Mouse (Mus musculus): ENCODE measurements around the gene Cd37. TPM values are rescaled to one million over a fixed set of nuclear protein-coding genes. Genes with fewer than 3 reads are reported as not detected.

The Cd37 gene
- 2.1 and 2.2 TPM in 2 replicates for polyA plus RNA-seq (2014; fragmentation: Nextera tagmentation; extraction: Ambion mirVana)

GRCm38 (mm10) chr7:45238723-45239496, at the start of gene Cd37:
Gene Cd37, minus strand, starts transcription at chr7:45239115.
- H3K27ac ChIP-seq (ENCODE audit: low read depth, low read length): no peak within 1 kb of the TSS
- no peaks in the 10 kb centered on the region for H3K9me3 ChIP-seq (replicated peaks; ENCODE audit: control insufficient read depth, low read length)
- no peak for ATAC-seq (replicated peaks; ENCODE audit: insufficient number of reproducible peaks, low FRiP score, low TSS enrichment)
- 24% methylated on average over 20 of the region's 20 CpGs for WGBS (ENCODE audit: insufficient replicate concordance)
- H3K4me1 ChIP-seq (ENCODE audit: control insufficient read depth, insufficient read depth, low read length): peaks cover 28% of the 10 kb centered on the region
- H3K36me3 ChIP-seq (ENCODE audit: control insufficient read depth, insufficient read depth, low read length): no peaks in the 10 kb centered on the region
- no peak within 1 kb of the TSS for H3K4me3 ChIP-seq (ENCODE audit: low read depth, low read length)
- H3K9ac ChIP-seq (ENCODE audit: low read depth, low read length): no peak within 1 kb of the TSS
- peaks cover 19% of the 10 kb centered on the region for H3K27me3 ChIP-seq (ENCODE audit: control insufficient read depth, insufficient read depth, low read length)
- H3K4me2 ChIP-seq: peak within 1 kb of the TSS; percentile 15

GRCm38 (mm10) chr7:45286486-45286885, 47.6 kb upstream of the Cd37 start:
- Histone ChIP-seq H3K36me3 (ENCODE audit: control insufficient read depth, insufficient read depth, low read length) (no peaks in the 10 kb centered on the region), H3K9me3 (replicated peaks; ENCODE audit: control insufficient read depth, low read length) (no peaks in the 10 kb centered on the region; the same call in 1 of the 2 replicates), H3K9ac (ENCODE audit: low read depth, low read length) (no peak overlapping the region), H3K4me1 (ENCODE audit: control insufficient read depth, insufficient read depth, low read length) (no peaks in the 10 kb centered on the region), H3K27me3 (ENCODE audit: control insufficient read depth, insufficient read depth, low read length) (peaks cover 3% of the 10 kb centered on the region; the same call in 1 of the 2 replicates), H3K4me2 (no peak overlapping the region), H3K4me3 (ENCODE audit: low read depth, low read length) (no peak overlapping the region), H3K27ac (ENCODE audit: low read depth, low read length) (no peak overlapping the region)
- ATAC-seq (replicated peaks; ENCODE audit: insufficient number of reproducible peaks, low FRiP score, low TSS enrichment): no peak
- 77% methylated on average over 13 of the region's 13 CpGs for WGBS (ENCODE audit: insufficient replicate concordance)

DNA sequence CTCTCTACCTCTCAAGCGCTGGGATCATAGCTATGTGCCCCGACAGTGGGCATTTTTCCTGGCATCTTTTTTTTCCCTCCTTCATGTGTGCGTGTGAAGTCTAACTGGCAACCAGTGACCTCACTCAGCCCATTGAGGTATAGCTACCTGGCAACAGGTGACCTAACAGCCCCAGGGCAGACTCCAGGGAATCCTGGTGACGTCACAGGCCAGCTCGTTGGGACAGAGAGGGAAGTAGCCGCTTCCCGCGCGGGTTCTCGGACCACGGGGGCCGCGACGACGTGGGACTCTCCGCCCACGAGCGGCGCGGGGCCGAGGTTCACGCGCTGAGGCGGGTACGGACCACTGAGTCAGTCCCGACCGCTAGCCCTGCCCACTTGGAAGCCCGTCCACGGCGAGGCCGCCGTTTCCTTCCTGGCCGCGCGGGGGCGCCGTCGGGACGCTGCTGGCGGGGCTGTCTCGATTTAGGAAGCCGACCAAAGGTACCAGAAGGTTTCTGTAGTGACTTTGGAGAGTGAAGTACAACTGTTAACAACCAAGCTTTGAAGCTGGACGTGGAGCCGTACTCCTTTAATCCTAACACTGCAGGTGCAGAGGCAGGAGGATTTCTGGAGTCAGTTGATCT, 38.3 kb upstream of the Cd37 start, which contains the start of gene Slc6a21:
Gene Slc6a21, plus strand, starts transcription at position 378 of the 625 bp plus-strand sequence.
- no peaks in the 10 kb centered on the region for H3K9me3 ChIP-seq (replicated peaks; ENCODE audit: control insufficient read depth, low read length)
- WGBS (ENCODE audit: insufficient replicate concordance): 6% methylated on average over 44 of the region's 44 CpGs
- H3K27me3 ChIP-seq (ENCODE audit: control insufficient read depth, insufficient read depth, low read length): peaks cover 6% of the 10 kb centered on the region; the same call in 1 of the 2 replicates
- H3K4me3 ChIP-seq (ENCODE audit: low read depth, low read length): peak within 1 kb of the TSS; percentile 44
- H3K36me3 ChIP-seq (ENCODE audit: control insufficient read depth, insufficient read depth, low read length): no peaks in the 10 kb centered on the region
- no peak within 1 kb of the TSS for H3K27ac ChIP-seq (ENCODE audit: low read depth, low read length)
- H3K4me1 ChIP-seq (ENCODE audit: control insufficient read depth, insufficient read depth, low read length): no peaks in the 10 kb centered on the region
- ATAC-seq (replicated peaks; ENCODE audit: insufficient number of reproducible peaks, low FRiP score, low TSS enrichment): no peak
- peak within 1 kb of the TSS; percentile 68 for H3K9ac ChIP-seq (ENCODE audit: low read depth, low read length)
- peak within 1 kb of the TSS; percentile 78 for H3K4me2 ChIP-seq

DNA sequence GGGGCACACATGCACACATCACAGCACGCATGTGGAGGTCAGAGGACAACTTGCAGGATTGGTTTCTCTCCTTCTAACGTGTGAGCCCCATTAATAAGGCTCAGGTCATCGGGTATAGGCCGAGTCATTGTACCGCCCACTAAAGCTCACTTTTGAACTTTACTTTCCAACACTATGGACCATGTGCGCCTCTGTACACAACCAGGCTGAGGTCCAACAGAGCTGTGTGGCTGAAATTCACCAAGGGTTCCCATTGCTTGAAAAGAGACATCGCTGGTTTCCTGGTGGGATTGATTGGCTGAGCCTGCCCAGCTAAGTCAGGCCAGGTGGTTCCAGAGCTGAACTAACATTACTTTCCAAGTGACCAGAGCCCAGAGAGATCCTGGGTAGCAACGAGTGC, 34.8 kb upstream of the Cd37 start:
- Histone ChIP-seq H3K36me3 (ENCODE audit: control insufficient read depth, insufficient read depth, low read length) (no peaks in the 10 kb centered on the region), H3K27me3 (ENCODE audit: control insufficient read depth, insufficient read depth, low read length) (peaks cover 6% of the 10 kb centered on the region; the same call in 1 of the 2 replicates), H3K4me1 (ENCODE audit: control insufficient read depth, insufficient read depth, low read length) (no peaks in the 10 kb centered on the region; the same call in 1 of the 2 replicates), H3K9me3 (replicated peaks; ENCODE audit: control insufficient read depth, low read length) (no peaks in the 10 kb centered on the region), H3K27ac (ENCODE audit: low read depth, low read length) (no peak overlapping the region), H3K9ac (ENCODE audit: low read depth, low read length) (no peak overlapping the region), H3K4me3 (ENCODE audit: low read depth, low read length) (no peak overlapping the region), H3K4me2 (no peak overlapping the region)
- WGBS (ENCODE audit: insufficient replicate concordance): 81% methylated on average over 8 of the region's 8 CpGs
- ATAC-seq (replicated peaks; ENCODE audit: insufficient number of reproducible peaks, low FRiP score, low TSS enrichment): no peak

DNA sequence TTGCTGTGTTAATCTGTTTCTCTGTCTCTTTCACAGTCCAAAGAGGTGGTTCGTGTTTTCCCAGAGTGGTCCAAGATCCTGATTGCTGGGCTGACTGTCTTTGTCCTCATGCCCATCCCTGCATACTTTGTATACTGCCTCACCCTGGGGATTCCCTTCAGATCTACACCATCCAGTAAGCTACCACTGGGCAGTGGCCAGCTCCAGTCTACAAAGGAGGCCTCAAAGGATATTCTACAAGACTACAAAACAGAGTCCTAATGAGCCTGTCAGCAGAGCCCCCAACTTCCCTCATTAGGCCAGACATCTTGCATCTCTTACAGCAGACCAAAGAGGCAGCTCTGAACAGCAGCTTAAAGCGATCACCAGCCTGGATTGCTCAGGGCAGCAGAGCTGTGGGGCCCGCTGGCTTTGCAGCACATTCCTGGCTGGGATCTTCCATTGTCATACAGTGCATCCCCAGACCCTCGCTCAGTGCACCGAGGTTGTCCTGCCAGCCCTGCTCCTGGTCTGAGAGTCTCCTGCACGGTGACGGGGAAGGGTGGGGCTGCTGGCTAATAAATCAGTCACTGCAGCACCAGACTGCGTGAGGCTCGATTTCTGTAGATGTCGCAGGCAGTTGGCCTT, 34.0 kb upstream of the Cd37 start:
- H3K4me2 ChIP-seq: no peak overlapping the region
- H3K4me3 ChIP-seq (ENCODE audit: low read depth, low read length): no peak overlapping the region
- peaks cover 11% of the 10 kb centered on the region for H3K27me3 ChIP-seq (ENCODE audit: control insufficient read depth, insufficient read depth, low read length)
- ATAC-seq (replicated peaks; ENCODE audit: insufficient number of reproducible peaks, low FRiP score, low TSS enrichment): no peak
- H3K27ac ChIP-seq (ENCODE audit: low read depth, low read length): no peak overlapping the region
- 79% methylated on average over 10 of the region's 10 CpGs for WGBS (ENCODE audit: insufficient replicate concordance)
- H3K9me3 ChIP-seq (replicated peaks; ENCODE audit: control insufficient read depth, low read length): no peaks in the 10 kb centered on the region
- H3K9ac ChIP-seq (ENCODE audit: low read depth, low read length): no peak overlapping the region
- H3K36me3 ChIP-seq (ENCODE audit: control insufficient read depth, insufficient read depth, low read length): no peaks in the 10 kb centered on the region
- no peaks in the 10 kb centered on the region; the same call in 1 of the 2 replicates for H3K4me1 ChIP-seq (ENCODE audit: control insufficient read depth, insufficient read depth, low read length)

DNA sequence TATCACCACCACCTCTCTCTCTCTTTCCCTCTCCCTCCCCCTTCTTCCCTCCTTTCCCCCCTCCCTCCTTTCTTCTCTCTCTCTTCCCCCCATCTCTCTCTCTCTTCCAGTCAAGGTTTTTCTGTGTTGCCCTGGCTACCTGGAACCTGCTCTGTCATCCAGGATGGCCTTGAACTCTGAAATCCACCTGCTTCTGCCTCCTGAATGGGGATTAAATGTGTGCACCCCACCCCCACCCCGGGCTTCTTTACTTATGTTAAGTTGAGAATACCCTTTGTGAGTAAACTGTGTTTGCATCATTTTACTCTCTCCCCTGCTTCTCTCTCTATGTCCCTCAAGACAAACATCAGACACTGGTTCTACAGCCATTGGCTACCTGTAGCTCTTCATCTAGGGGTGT, 26.6 kb upstream of the Cd37 start:
- ATAC-seq (replicated peaks; ENCODE audit: insufficient number of reproducible peaks, low FRiP score, low TSS enrichment): no peak
- no peaks in the 10 kb centered on the region for H3K9me3 ChIP-seq (replicated peaks; ENCODE audit: control insufficient read depth, low read length)
- no peaks in the 10 kb centered on the region for H3K36me3 ChIP-seq (ENCODE audit: control insufficient read depth, insufficient read depth, low read length)
- H3K4me1 ChIP-seq (ENCODE audit: control insufficient read depth, insufficient read depth, low read length): peaks cover 16% of the 10 kb centered on the region; the same call in 1 of the 2 replicates
- H3K4me2 ChIP-seq: no peak overlapping the region
- H3K27me3 ChIP-seq (ENCODE audit: control insufficient read depth, insufficient read depth, low read length): peaks cover 11% of the 10 kb centered on the region; the same call in 1 of the 2 replicates
- whole genome bisulfite sequencing (ENCODE audit: insufficient replicate concordance): 71% methylated on average over 1 of the region's 1 CpGs
- no peak overlapping the region for H3K27ac ChIP-seq (ENCODE audit: low read depth, low read length)
- H3K9ac ChIP-seq (ENCODE audit: low read depth, low read length): no peak overlapping the region
- H3K4me3 ChIP-seq (ENCODE audit: low read depth, low read length): no peak overlapping the region

DNA sequence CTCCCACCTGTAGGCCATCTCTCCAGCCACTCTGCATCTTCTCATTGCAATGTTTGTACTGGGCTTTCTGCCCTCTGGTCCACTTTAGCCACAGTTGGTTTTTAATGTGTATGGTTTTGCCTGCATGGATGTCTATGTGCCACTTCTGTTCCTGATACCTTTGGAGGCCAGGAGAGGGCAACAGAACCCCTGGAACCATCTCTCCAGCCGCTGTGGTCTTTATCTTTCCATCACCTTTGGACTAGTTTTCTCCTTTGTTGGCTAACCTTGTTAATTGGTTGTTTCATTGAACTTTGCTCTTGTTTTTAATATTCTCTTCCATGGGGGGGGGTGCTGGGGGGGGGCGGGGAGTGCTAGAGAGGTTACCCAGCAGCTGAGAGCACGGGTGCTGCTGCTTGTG, 25.4 kb upstream of the Cd37 start:
- ATAC-seq (replicated peaks; ENCODE audit: insufficient number of reproducible peaks, low FRiP score, low TSS enrichment): no peak
- Histone ChIP-seq H3K4me2 (no peak overlapping the region), H3K36me3 (ENCODE audit: control insufficient read depth, insufficient read depth, low read length) (no peaks in the 10 kb centered on the region), H3K27ac (ENCODE audit: low read depth, low read length) (no peak overlapping the region), H3K4me3 (ENCODE audit: low read depth, low read length) (no peak overlapping the region), H3K9ac (ENCODE audit: low read depth, low read length) (no peak overlapping the region), H3K27me3 (ENCODE audit: control insufficient read depth, insufficient read depth, low read length) (peaks cover 15% of the 10 kb centered on the region), H3K4me1 (ENCODE audit: control insufficient read depth, insufficient read depth, low read length) (peaks cover 16% of the 10 kb centered on the region; the same call in 1 of the 2 replicates), H3K9me3 (replicated peaks; ENCODE audit: control insufficient read depth, low read length) (no peaks in the 10 kb centered on the region)
- WGBS (ENCODE audit: insufficient replicate concordance): 58% methylated on average over 3 of the region's 3 CpGs

- Histone ChIP-seq H3K4me3 (ENCODE audit: low read depth, low read length) (no peak overlapping the region), H3K27me3 (ENCODE audit: control insufficient read depth, insufficient read depth, low read length) (peaks cover 9% of the 10 kb centered on the region), H3K4me2 (no peak overlapping the region), H3K4me1 (ENCODE audit: control insufficient read depth, insufficient read depth, low read length) (peaks cover 16% of the 10 kb centered on the region; the same call in 1 of the 2 replicates), H3K36me3 (ENCODE audit: control insufficient read depth, insufficient read depth, low read length) (no peaks in the 10 kb centered on the region), H3K27ac (ENCODE audit: low read depth, low read length) (peak overlapping the region; percentile 64; the same call in 1 of the 2 replicates), H3K9ac (ENCODE audit: low read depth, low read length) (no peak overlapping the region), H3K9me3 (replicated peaks; ENCODE audit: control insufficient read depth, low read length) (no peaks in the 10 kb centered on the region)
- no peak for ATAC-seq (replicated peaks; ENCODE audit: insufficient number of reproducible peaks, low FRiP score, low TSS enrichment)
- 59% methylated on average over 7 of the region's 7 CpGs for WGBS (ENCODE audit: insufficient replicate concordance)
These were observed 24.2 kb upstream of the Cd37 start for GRCm38 (mm10) chr7:45263006-45263607.
